Mouse (Mus musculus) midbrain, embryonic 11.5 days (tissue): Measurements from ENCODE around the gene Rad51b. TPM values are rescaled to one million over a fixed set of nuclear protein-coding genes. Genes with fewer than 3 reads are reported as not detected.

ENCODE experiments used
- ATAC-seq: fragments of 200-750 bp; cut with Nextera tagmentation; 2 replicates; pipeline ENCODE4 v1.8.0; 2017; ENCODE audit warnings: moderate TSS enrichment, moderate library complexity; ENCODE audit not compliant: low FRiP score
- DNase-seq: peaks from one replicate; pipeline ENCODE4 v3.0.0; 2015; ENCODE audit warnings: low spot score; ENCODE audit errors: missing footprints
- H3K27ac ChIP-seq: fragments of 300-500 bp; sonication (generic); 2 replicates; pipeline ENCODE4 v1.5.1; 2014; ENCODE audit warnings: low read depth, low read length
- H3K27me3 ChIP-seq: fragments of 300-500 bp; sonication (generic); 2 replicates; pipeline ENCODE4 v1.6.1; 2014; ENCODE audit warnings: mild to moderate bottlenecking, low read length, moderate library complexity, mixed read lengths; ENCODE audit not compliant: control insufficient read depth, insufficient read depth
- H3K36me3 ChIP-seq: fragments of 300-500 bp; sonication (generic); 2 replicates; pipeline ENCODE4 v1.6.1; 2014; ENCODE audit warnings: mild to moderate bottlenecking, low read length, moderate library complexity, mixed read lengths; ENCODE audit not compliant: control insufficient read depth, insufficient read depth
- H3K4me1 ChIP-seq: fragments of 300-500 bp; sonication (generic); 2 replicates; pipeline ENCODE4 v1.6.1; 2014; ENCODE audit warnings: low read length; ENCODE audit not compliant: control insufficient read depth, insufficient read depth
- H3K4me2 ChIP-seq: fragments of 300-500 bp; sonication (generic); 2 replicates; pipeline ENCODE4 v1.6.1; 2014; ENCODE audit warnings: mild to moderate bottlenecking, moderate library complexity
- H3K4me3 ChIP-seq: fragments of 300-500 bp; sonication (generic); 2 replicates; pipeline ENCODE4 v1.5.1; 2014; ENCODE audit warnings: low read depth, low read length
- H3K9ac ChIP-seq: fragments of 300-500 bp; sonication (generic); 2 replicates; pipeline ENCODE4 v1.6.1; 2014; ENCODE audit warnings: low read length
- H3K9me3 ChIP-seq: fragments of 300-500 bp; sonication (generic); 2 replicates; pipeline ENCODE4 v1.6.1; 2016; ENCODE audit warnings: low read length; ENCODE audit not compliant: control insufficient read depth
- WGBS: fragments of 180-500 bp; shearing (Covaris S2); extraction: QIAGEN DNeasy Blood & Tissue Kit; methylation state at CpG from one replicate; pipeline ENCODE4 v1.1.7; 2014; 5-methylcytosine and 5-hydroxymethylcytosine counted together
- polyA plus RNA-seq: library from polyadenylated mRNA; unstranded; fragments of >200 nt; fragmentation: Nextera tagmentation; extraction: Ambion mirVana; gene quantifications from 2 replicates; pipeline ENCODE4 v1.2.1, GENCODE M21; 2014

The Rad51b gene
- polyA plus RNA-seq, 1 experiment from 2014 or later: 6.9 TPM

DNA sequence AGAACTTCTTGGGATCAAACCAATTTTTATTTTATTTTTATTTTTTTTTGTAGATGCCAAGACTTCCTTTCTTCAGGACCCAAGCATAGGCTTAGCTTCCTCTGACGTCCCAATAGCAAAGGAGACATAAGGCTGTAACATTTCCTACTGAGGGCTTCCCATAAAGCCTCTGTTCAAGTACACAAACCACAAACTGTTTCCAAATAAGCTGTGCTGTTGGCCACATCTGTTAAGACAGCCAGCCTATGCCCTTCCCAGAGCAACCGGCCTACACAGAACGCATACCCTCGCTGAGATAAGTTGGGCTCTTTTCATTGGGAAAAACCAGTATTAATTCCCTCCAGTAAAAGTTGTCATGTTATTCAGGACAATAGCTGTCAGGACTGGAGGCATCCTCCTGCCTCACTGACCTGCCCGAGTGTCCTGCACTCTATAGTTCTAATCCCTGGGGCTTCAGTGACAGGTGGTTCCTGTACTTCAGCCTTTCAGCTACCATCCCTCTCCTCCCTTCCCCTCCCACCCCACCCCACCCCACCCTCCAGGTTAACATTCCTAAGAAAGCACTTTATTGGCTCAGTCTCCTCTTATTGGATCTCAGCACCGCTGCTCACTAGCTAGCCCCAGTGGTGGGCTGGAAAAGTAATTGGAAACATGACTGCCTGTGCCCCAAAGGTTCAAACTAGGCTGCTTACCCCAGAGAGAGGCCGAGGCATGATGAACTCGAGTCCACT, 523.3 kb downstream of the Rad51b start:
- ATAC-seq (no peak), DNase-seq (no peak)
- Histone ChIP-seq H3K27ac (no peak overlapping the region), H3K9ac (no peak overlapping the region), H3K4me1 (peaks cover 5% of the 10 kb centered on the region; the same call in 1 of the 2 replicates), H3K9me3 (no peaks in the 10 kb centered on the region), H3K4me2 (no peak overlapping the region), H3K36me3 (no peaks in the 10 kb centered on the region), H3K27me3 (no peaks in the 10 kb centered on the region), H3K4me3 (no peak overlapping the region)
- 71% methylated on average over 8 of the region's 8 CpGs for WGBS

GRCm38 (mm10) chr12:79821901-79822300, 524.8 kb downstream of the Rad51b start:
- H3K4me1 ChIP-seq: peaks cover 14% of the 10 kb centered on the region
- 91% methylated on average over 5 of the region's 5 CpGs for WGBS

GRCm38 (mm10) chr12:79822401-79822800, 525.3 kb downstream of the Rad51b start:
- WGBS: 79% methylated on average over 2 of the region's 2 CpGs
- H3K9me3 ChIP-seq: no peaks in the 10 kb centered on the region
- H3K4me1 ChIP-seq: peaks cover 14% of the 10 kb centered on the region
- no peak for ATAC-seq
- H3K4me3 ChIP-seq: no peak overlapping the region
- no peak overlapping the region for H3K27ac ChIP-seq
- DNase-seq: no peak
- H3K9ac ChIP-seq: no peak overlapping the region
- no peaks in the 10 kb centered on the region for H3K27me3 ChIP-seq
- no peaks in the 10 kb centered on the region for H3K36me3 ChIP-seq
- no peak overlapping the region for H3K4me2 ChIP-seq

More at GRCm38 (mm10) chr12:79821901-79822300, 524.8 kb downstream of the Rad51b start:
- Histone ChIP-seq H3K4me3 (no peak overlapping the region), H3K9me3 (no peaks in the 10 kb centered on the region), H3K9ac (no peak overlapping the region), H3K36me3 (no peaks in the 10 kb centered on the region), H3K27me3 (no peaks in the 10 kb centered on the region), H3K27ac (no peak overlapping the region), H3K4me2 (no peak overlapping the region)
- no peak for ATAC-seq
- DNase-seq: no peak

DNA sequence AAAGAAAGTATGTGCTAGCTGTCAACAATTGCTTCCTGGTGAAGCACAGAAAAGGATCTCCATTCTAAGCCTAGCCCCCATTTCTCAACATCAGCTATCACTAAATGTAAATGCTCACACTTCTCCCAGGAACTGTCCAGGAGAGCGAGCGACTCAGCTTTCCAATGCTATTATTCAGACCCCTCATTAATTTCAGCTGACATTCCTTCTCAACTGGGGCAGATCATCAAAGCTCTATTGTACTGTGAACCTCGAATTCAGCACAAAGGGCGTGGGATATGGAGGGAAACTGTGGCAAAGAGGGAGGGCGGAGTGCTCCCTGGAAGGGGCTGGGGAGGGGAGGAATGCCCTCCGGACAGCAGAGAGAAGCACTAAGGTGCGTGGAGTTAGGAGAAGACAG, 528.8 kb downstream of the Rad51b start:
- H3K4me3 ChIP-seq: no peak overlapping the region
- H3K27ac ChIP-seq: no peak overlapping the region
- peaks cover 14% of the 10 kb centered on the region for H3K4me1 ChIP-seq
- H3K9me3 ChIP-seq: no peaks in the 10 kb centered on the region
- H3K9ac ChIP-seq: no peak overlapping the region
- DNase-seq (no peak), ATAC-seq (0 out of 2 replicates have a peak, but pooled peaks have one; percentile 44)
- WGBS: 16% methylated on average over 7 of the region's 7 CpGs
- H3K36me3 ChIP-seq: no peaks in the 10 kb centered on the region
- H3K27me3 ChIP-seq: no peaks in the 10 kb centered on the region
- H3K4me2 ChIP-seq: no peak overlapping the region

DNA sequence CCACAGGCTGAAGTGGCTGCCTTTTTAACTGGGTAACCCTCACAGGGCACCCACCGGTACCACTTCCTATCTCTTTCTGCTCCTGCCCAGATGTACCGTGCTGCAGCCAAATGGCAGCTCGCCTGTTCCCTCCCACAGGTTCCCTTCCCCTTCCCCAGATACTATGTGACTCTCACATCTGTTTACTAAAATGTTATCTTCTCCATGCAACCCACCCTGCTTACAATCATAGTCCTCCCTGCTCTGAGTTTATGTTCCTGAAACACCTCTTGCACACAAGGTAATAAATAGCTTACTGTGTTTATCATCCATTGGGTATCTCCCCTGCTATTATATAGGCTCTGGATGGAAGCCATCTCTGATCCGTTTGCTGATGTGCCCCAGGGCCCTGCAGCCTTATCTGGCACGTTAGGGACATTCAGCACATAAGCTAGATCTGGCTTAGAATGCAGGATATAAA, 530.2 kb downstream of the Rad51b start:
- Histone ChIP-seq H3K4me1 (peaks cover 14% of the 10 kb centered on the region), H3K4me3 (no peak overlapping the region), H3K9me3 (no peaks in the 10 kb centered on the region), H3K9ac (no peak overlapping the region), H3K4me2 (no peak overlapping the region), H3K27me3 (no peaks in the 10 kb centered on the region), H3K36me3 (no peaks in the 10 kb centered on the region), H3K27ac (no peak overlapping the region)
- 83% methylated on average over 5 of the region's 5 CpGs for WGBS
- no peak for ATAC-seq
- no peak for DNase-seq

DNA sequence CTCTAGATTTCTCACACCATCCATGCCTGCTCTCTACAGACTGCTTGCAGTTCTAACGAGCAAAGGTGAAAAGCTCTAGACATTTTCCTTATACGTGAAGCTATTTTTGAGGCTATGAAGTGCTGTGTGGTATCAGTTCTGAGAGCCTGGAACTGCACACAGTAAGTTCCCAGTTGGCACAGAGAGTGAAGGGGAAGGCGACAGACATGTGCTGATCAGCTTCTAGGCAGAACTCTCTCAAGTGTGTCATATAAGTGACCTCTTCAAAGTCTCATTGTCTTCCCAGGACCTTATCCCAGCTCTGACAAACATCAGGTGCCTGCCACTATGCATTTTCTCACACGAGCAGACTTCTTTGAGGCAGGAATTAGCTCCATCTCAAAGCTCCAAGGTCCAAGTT, 530.7 kb downstream of the Rad51b start:
- 72% methylated on average over 4 of the region's 4 CpGs for WGBS
- no peak for ATAC-seq
- H3K27me3 ChIP-seq: no peaks in the 10 kb centered on the region

DNA sequence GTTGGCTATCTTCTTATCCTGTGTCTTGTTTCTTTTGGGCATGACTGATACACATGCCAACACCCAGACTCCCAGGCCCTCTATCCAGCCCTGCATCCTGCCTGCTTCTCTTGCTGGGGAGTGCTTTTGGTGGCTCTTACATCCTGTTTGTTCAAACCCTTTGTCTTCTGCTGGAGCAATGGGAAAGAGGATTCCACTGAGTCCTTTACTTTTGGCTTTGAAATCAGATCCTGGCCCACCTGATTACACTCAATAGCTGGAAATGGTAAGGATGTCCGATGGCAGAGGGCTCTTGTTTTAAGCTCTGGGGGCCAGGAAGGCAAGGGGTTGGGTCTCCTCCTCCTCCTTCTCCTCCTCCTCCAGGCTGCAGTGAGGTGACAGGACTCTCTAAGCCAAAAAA, 533.6 kb downstream of the Rad51b start:
- DNase-seq (no peak), ATAC-seq (no peak)
- 35% methylated on average over 1 of the region's 1 CpGs for WGBS
- H3K9ac ChIP-seq: no peak overlapping the region
- H3K4me1 ChIP-seq: peaks cover 7% of the 10 kb centered on the region
- no peaks in the 10 kb centered on the region for H3K27me3 ChIP-seq
- no peak overlapping the region for H3K27ac ChIP-seq
- H3K36me3 ChIP-seq: no peaks in the 10 kb centered on the region
- no peak overlapping the region for H3K4me2 ChIP-seq
- no peak overlapping the region for H3K4me3 ChIP-seq
- no peaks in the 10 kb centered on the region for H3K9me3 ChIP-seq

More for the DNA sequence above, 530.7 kb downstream of the Rad51b start:
- Histone ChIP-seq H3K36me3 (no peaks in the 10 kb centered on the region), H3K4me3 (no peak overlapping the region), H3K9ac (no peak overlapping the region), H3K4me2 (no peak overlapping the region), H3K4me1 (peaks cover 14% of the 10 kb centered on the region), H3K27ac (no peak overlapping the region), H3K9me3 (no peaks in the 10 kb centered on the region)
- no peak for DNase-seq

DNA sequence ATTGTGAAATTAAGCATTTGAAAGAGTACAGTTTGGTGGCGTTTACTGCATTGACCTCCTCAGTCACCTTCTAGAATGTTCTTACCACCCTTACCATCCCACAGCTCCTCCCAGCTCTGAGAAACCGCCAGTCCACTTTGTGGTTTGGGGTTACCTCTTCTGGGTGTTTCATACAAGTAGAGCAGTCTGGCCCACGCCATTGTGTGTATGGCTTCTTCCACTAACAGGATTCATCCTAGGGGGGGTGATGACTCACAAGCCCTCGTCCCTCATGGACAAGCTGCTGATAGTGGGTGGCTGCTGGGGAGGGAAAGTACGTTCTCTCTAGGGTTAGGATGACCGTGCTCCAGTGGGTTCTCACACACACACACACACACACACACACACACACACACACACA, 535.5 kb downstream of the Rad51b start:
- H3K27ac ChIP-seq: no peak overlapping the region
- no peaks in the 10 kb centered on the region for H3K27me3 ChIP-seq
- ATAC-seq: no peak
- DNase-seq: no peak
- H3K9ac ChIP-seq: no peak overlapping the region
- H3K4me2 ChIP-seq: no peak overlapping the region
- H3K4me1 ChIP-seq: no peaks in the 10 kb centered on the region
- H3K36me3 ChIP-seq: no peaks in the 10 kb centered on the region
- WGBS: 91% methylated on average over 6 of the region's 6 CpGs
- no peak overlapping the region for H3K4me3 ChIP-seq
- no peaks in the 10 kb centered on the region for H3K9me3 ChIP-seq

GRCm38 (mm10) chr12:79835521-79835920, 538.4 kb downstream of the Rad51b start:
- ATAC-seq: no peak
- WGBS: 92% methylated on average over 8 of the region's 8 CpGs
- no peaks in the 10 kb centered on the region for H3K36me3 ChIP-seq
- H3K27ac ChIP-seq: no peak overlapping the region
- peaks cover 26% of the 10 kb centered on the region for H3K4me1 ChIP-seq
- H3K27me3 ChIP-seq: no peaks in the 10 kb centered on the region
- H3K4me2 ChIP-seq: no peak overlapping the region
- H3K9me3 ChIP-seq: no peaks in the 10 kb centered on the region
- no peak overlapping the region for H3K4me3 ChIP-seq
- H3K9ac ChIP-seq: no peak overlapping the region
- DNase-seq: no peak
